Mouse (Mus musculus) mouse embryonic stem cell (cell line): ENCODE measurements around the gene Prkce.

Experiments
- in situ Hi-C, 2 experiments: fragments of 300-500 bp; cut with MboI; formaldehyde crosslinking; loops; 1 replicate in 1 of 2; 3 replicates in 1 of 2; pipeline ENCODE4 v1.14.3; 2019 to 2020; ENCODE audit warnings: low sequenced_read_pairs in 2 of 2, low pct_unique_long_range_greater_than_20kb in 1 of 2, mixed read lengths in 1 of 2; ENCODE audit not compliant: unreplicated experiment in 1 of 2

The Prkce gene

DNA sequence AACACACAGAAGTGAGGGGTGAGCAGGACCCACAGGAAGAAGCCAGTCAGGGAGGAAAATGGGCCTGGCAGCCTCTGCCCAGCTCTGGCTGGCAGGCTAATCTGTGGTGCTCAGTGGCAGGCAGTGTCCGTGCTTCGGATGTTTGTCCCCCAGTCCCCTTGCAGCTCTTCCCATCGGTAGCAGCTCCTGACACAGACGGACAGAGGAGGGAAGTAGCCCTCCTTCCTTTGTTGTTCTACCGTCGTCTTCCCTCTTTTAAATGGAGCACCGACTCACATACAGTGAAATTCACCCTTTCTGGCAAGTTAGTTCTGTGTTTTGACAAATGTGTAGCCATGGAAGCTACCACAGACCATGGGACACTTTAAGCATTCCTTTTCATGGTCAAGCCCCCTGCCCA, 299.3 kb downstream of the Prkce start:
- in situ Hi-C loops, result loop anchor here in 1 of 2 experiments (25.0 kb wide), 1 partner anchor 305 kb away; the partner anchor contains the start of gene Prkce

DNA sequence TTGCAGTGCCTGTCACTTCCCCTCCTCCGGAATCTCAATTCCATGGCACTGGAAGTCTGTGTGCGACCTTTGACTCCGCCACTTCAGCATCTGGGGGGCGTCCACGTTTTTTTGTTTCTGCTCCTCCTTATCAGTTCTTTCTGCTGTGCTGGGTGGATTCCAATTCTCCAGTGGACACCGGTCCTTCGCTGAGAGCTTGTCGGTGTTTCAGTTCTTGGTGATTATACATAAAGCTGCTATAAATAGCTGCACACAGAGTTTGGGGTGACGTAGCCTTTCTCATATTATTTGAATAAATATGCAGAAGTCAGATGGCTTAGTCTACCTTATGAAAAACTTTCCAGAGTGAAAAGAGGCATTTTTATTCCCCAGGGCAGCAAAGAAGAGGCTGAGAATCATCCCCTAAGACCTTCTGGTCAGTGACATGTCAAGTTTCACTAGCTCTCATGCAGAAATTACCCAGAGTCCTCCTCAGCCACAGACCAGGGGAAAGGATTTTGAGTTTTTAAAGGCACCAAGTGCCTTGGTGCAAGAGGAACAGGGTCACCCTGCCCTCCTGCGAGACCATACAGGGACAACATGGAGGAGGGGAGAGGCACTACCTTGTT, 299.8 kb downstream of the Prkce start:
- in situ Hi-C loops, result loop anchor here in 1 of 2 experiments (25.0 kb wide), 1 partner anchor 305 kb away; the partner anchor contains the start of gene Prkce

DNA sequence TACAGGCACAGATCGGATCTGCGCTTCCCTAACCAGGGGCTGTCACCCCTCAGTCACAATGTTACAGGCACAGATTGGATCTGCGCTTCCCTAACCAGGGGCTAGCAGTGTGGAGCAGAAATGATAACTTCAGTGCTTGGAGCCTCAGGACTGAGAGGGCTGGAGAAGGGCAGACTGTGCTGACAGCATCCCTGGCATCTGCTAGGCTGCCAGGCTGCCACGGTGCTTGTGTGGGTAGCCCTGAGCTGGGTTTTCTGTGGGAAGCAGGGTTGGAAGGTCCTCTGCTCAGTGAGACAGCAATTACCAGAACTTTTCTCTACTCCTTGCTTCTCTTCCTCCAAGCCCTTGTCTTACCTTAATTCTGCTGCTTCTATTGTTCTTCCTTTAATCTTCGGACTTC, 300.4 kb downstream of the Prkce start:
- in situ Hi-C loops, result loop anchor here in 1 of 2 experiments (25.0 kb wide), 1 partner anchor 306 kb away; the partner anchor contains the start of gene Prkce

DNA sequence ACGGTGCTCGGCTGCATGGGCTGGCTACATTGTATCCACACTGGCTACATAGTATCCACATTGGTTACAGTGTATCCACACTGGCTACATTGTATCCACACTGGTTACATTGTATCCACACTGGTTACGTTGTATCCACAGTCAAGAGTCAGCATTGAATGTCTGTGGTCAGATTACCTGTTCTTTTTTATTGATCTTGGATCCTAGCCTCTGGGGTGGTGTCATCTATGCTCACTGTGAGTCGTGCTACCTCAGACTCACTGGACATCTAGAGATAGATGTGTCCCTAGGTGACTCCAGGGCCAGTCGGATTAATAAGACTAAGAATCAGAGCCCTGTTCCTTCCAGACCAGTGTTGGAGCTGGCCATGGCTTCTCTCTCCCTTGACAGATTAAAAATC, 302.6 kb downstream of the Prkce start:
- in situ Hi-C loops, result loop anchor here in 1 of 2 experiments (25.0 kb wide), 1 partner anchor 308 kb away; the partner anchor contains the start of gene Prkce

DNA sequence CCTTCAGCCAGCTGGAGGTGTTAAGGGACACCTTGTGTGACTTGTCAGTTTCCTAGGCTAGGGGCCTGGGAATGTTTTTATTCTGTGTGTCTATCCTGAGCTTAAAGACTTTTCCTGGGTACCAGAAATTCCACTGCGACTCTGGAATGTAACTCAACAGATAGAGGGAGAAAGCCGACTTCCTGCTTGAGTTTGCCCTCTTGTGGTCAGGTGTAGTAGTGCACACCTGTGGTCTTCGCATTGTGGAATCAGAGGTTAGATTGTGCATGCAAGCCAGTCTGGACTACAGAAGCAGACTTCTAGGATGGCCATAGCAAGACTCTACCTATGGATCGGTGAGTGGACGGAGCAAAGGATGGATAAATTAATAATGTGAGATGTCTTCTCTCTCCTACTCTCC, 304.1 kb downstream of the Prkce start:
- in situ Hi-C loops, result loop anchor here in 1 of 2 experiments (25.0 kb wide), 1 partner anchor 309 kb away; the partner anchor contains the start of gene Prkce

DNA sequence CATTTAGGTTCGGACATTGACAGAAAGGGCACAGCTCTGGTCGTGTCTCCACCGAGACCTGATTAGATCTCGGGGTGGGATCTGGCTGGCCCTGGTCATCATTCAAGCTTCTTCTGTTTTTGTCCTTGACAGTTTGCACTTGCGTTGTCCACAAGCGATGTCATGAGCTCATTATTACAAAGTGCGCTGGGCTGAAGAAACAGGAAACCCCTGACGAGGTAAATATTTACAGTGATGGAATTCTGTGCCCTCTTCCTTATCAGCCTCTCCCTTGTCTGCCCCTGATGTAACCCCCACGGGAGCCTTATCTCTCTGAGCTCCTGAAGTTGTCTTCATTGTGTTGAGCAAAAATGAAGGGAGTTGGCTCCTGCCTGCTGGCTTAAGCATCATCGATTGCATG, 309.1 kb downstream of the Prkce start:
- in situ Hi-C loops, result loop anchor here in 1 of 2 experiments (25.0 kb wide), 1 partner anchor 761 kb away; no protein-coding TSS in a partner anchor

DNA sequence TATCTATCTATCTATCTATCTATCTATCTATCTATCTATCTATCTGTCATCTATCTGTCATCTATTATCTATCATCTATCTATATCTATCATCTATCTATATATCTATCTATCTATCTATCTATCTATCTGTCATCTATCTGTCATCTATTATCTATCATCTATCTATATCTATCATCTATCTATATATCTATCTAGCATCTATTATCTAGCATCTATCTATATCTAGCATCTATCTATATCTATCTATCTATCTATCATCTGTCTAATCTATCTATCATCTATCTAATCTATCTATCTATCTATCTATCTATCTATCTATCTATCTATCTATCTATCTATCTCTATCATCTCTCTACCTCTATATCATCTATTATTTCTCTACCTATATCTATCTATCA, 309.8 kb downstream of the Prkce start:
- in situ Hi-C loops, result loop anchor here in 1 of 2 experiments (25.0 kb wide), 1 partner anchor 760 kb away; no protein-coding TSS in a partner anchor

DNA sequence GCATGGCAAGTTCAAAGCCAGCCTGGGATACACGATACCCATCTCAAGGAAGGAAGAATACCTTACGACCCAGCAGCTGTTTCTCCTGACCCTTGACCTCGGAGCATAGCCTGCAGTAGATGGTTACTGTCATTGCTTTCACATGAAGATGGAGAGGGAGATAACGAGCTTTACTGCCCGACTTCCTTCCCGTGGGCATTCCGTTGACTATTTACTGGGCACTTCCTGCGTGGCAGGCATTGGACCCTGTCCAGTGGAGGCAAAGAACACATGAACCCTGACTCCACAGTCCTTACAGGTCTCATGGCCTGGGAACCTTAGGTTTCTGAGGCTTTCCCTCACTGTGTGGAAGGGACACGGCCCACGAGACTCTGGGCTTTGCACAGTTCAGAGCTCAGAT, 311.8 kb downstream of the Prkce start:
- in situ Hi-C loops, result loop anchor here in 1 of 2 experiments (25.0 kb wide), 1 partner anchor 758 kb away; no protein-coding TSS in a partner anchor

DNA sequence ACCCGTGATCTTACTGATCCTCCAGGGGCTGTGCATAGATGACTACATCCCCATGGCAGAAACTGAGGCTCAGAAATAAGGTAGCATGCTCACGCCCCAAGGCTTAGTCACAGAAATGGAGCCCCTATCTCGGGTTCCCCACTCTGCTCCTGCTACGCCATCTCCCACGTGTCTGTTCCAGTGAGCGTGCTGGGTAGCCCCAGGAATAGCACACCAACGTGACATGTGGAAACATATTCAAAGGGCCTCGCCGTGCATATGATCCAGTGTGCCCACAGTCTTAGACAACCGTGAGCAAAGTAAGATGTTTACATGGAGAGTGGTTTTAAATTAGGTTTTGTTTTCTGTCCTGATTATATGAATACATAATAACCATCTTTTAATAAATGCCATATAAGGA, 315.1 kb downstream of the Prkce start:
- in situ Hi-C loops, result loop anchor here (5.0 to 25.0 kb wide), 3 partner anchors 422 to 755 kb away; no protein-coding TSS in a partner anchor

DNA sequence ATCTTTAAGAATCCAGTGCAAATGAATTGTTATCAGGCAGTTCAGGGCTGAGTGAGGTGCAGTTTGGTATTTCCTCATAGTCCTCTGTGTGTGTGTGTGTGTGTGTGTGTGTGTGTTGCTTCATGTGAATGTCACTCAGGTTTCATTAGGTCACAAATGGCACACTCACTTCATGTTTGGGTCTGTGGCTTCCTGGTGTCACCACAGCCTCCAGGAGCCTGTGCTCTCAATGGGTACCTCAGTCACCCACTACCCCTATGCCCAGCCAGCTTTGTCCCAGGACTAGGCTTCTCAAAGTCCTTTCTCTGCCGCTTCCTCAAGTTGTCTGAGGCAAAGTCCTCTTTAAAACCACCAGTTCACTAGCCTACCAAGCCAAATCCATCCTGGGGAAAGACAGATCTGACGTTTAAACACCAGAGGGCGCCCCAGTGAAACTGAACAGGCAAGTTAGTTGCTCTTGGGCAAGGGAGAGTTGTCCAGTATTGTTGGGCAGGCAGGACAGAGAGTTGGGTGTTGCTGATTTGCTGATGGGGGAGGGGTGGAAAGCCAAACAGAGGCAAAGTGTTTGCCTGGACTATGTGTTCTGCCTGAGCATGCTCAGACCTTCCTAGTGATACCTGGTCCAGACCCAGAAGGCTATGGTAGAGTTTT, 316.6 kb downstream of the Prkce start:
- in situ Hi-C loops, result loop anchor here (5.0 to 25.0 kb wide), 3 partner anchors 421 to 753 kb away; no protein-coding TSS in a partner anchor

DNA sequence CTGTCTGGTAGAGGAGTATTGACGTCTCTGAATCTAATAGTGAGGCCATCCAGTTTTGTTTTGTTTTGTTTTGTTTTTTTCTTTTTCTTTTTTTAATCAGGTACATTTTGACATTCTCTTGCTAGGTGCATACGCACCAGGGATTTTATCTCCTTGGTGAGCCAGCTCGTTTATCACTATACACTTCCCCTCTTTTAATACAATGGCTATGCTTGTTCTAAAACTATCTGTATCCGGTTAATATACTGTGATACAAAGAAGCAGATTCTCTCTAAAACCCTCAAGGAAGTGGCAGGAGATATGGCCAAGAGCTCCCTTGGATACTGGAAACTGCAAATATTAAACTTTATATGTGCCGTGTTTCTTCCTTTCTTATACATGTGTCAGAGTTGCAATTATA, 319.1 kb downstream of the Prkce start:
- in situ Hi-C loops, result loop anchor here (10.0 to 25.0 kb wide), 2 partner anchors 418 to 751 kb away; no protein-coding TSS in a partner anchor

DNA sequence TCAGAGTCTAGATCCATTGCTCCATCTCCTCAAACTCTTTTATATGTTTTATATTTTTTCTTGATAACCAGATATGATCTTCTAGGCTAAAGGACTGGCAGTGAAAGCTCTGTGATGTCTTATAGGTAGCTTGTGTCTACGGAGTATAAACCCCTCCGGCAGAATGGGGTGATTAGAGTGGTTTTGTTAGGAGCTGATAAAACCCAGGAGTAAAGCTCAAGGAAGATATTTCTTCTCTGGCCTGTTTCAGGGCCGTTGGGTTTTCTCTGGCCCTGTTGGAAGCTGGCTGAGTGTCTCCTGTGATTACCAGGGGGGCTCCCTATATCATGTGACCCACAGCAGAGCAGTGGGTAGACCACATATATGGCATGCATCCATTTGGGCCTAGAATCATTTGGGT, 319.9 kb downstream of the Prkce start:
- in situ Hi-C loops, result loop anchor here (10.0 to 25.0 kb wide), 2 partner anchors 417 to 750 kb away; no protein-coding TSS in a partner anchor

DNA sequence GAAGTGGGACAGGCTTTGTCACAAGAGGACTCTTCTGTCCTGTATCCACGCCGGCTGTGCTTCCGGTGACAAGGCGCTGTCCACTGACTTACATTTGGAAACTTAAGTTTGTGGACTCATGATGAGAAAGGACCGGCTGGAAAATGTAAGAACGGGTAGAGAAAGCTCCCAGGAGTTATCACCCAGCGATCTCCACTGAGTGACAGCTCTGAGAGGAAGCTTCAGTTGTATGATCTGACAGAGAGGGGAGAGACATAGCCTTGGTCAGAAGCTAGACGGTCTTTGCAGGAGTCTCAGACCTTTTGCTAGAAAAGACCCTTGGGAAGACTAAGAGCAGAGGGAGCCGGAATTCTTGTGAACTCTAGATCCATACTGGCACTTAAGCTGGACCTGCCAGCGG, 322.2 kb downstream of the Prkce start:
- in situ Hi-C loops, result loop anchor here (10.0 to 25.0 kb wide), 2 partner anchors 415 to 747 kb away; no protein-coding TSS in a partner anchor

DNA sequence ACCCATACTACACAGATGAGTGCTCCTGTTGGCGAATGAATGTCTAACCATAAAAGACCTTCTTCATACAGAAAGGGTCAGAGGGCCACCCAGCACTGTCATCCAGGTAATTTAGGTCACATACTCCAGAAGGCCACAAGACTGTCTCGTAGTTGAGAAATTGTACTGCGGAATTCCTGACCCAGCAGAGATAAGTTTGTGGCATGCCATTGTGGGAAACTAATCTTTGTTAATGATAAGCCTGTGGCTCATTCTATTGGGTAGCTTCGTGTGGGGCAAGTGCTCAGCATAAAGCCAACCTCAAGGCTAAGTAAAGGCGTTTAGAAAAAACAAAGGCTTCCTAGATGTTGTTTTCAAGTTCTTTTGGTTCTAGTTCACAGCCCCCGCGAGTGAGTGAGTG, 324.8 kb downstream of the Prkce start:
- in situ Hi-C loops, result loop anchor here in 1 of 2 experiments (25.0 kb wide), 1 partner anchor 745 kb away; no protein-coding TSS in a partner anchor

DNA sequence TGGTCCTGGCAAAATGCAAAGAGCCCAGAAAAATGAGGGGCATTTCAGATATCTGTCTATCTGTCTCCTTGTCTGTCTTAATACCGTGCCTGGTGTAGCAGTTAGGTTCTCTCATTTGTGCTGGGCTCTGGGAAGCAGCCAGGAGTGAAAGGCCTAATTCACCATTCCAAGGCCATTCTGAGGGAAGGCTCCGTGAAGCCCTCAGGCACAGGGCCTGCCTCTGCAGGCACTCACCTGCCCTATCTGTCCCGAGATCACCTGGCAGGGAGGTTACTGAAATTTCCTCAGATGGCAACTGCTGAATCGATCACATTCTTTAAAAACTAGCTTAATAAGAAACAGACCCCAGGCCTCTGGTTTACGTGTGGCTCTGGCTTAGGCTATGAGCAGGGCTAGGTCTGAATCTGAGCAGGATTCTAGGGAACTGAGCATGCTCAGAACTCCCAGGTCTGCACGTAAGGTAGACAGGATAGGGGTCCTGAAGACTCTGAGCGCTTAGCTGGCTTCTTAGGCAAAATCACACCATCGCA, 326.4 kb downstream of the Prkce start:
- in situ Hi-C loops, result loop anchor here in 1 of 2 experiments (25.0 kb wide), 1 partner anchor 743 kb away; no protein-coding TSS in a partner anchor

DNA sequence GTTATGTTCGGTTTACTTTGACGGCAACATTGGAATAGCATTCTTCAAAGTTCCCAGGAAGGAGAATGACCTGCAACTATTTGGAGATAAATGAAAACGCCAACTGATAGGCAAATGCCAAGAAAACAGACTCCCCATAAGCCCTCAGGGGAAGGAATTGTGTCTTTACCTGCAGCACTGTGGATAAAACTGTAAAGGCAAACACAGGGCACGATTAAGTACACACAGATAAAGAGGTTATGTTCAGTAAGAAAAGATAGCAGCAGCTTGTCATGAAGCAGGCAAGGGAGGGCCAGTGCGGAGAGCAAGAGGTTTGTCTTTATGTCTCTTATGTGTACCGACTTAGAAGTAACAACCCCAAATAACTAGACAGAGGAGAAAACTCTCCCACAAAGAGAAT, 326.9 kb downstream of the Prkce start:
- in situ Hi-C loops, result loop anchor here in 1 of 2 experiments (25.0 kb wide), 1 partner anchor 743 kb away; no protein-coding TSS in a partner anchor

DNA sequence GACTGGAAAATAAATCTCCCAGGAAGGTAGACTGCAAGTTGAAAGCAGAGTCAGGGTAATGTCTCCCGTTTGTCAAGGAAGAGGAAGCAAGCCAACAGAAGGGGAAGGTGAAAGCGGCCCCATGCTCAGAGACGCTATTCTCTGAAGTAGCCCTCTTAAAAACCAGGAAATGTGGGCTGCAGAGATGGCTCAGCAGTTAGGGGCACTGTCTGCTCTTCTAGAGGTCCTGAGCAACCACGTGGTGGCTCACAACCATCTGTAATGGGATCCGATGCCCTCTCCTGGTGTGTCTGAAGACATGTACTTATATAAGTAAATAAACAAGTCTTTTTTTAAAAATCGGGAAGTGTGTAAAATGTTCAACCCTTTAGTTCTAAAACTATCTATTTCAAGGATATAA, 327.3 kb downstream of the Prkce start:
- in situ Hi-C loops, result loop anchor here in 1 of 2 experiments (25.0 kb wide), 1 partner anchor 742 kb away; no protein-coding TSS in a partner anchor

DNA sequence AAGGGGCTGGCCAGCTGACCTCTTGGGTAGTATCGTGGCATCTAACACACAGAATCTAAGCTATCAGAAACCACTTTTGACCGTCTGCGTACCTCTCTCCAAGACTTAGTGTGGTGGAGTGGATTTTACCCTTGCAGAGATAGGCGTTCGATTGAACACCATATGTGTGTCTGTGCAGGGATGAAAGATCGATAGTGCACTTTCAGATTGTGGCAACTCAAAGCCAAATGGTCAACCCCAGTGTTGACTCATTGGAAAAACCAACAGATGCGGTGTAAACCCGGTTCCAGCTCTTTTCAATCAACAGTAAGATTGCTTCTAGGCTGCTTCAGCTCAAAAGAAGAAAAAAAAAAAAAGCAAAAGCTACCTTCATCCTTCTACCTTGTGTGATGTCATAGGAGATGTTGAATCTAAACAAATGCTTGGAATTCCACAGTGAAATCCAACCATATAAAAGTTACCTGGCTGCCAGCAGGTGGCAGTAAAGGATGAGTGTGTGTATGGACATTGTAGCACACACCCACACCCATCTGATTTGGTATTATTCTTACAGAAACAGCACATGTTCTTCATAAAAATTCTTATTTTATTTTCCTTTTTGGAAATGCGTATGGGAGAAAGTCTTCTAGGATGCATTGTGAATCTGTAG, 328.7 kb downstream of the Prkce start:
- in situ Hi-C loops, result loop anchor here in 1 of 2 experiments (25.0 kb wide), 1 partner anchor 741 kb away; no protein-coding TSS in a partner anchor
